Mouse (Mus musculus) layer of hippocampus, adult 9-11 months (tissue): ENCODE measurements around the gene Dand5.

Experiments used
- DNase-seq: peaks from one replicate; pipeline ENCODE4 v3.0.0; 2022

Gene Dand5

DNA sequence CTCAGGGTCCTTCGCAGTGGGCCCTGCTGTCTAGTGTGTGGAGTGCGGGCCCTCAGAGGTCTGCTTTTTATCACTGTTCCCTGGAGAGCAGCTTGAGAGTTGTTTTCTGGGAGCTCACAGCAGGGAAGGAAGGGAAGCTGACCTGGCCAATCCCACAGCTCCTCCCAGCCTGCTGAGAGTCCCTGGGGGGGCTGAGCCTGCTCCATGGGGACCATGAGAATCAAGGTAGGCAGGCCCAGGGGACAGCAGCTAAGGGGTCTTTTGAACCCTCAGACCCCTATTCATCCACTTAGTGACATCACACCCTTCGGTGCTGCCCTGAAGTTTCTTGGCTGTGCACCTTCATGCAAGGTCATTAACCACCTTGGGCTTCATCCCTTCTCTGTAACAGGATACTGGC lies at the start of gene Dand5:
Gene Dand5 (minus strand): TSS at position 101 of the 400 bp plus-strand sequence.
- no peak for DNase-seq

DNA sequence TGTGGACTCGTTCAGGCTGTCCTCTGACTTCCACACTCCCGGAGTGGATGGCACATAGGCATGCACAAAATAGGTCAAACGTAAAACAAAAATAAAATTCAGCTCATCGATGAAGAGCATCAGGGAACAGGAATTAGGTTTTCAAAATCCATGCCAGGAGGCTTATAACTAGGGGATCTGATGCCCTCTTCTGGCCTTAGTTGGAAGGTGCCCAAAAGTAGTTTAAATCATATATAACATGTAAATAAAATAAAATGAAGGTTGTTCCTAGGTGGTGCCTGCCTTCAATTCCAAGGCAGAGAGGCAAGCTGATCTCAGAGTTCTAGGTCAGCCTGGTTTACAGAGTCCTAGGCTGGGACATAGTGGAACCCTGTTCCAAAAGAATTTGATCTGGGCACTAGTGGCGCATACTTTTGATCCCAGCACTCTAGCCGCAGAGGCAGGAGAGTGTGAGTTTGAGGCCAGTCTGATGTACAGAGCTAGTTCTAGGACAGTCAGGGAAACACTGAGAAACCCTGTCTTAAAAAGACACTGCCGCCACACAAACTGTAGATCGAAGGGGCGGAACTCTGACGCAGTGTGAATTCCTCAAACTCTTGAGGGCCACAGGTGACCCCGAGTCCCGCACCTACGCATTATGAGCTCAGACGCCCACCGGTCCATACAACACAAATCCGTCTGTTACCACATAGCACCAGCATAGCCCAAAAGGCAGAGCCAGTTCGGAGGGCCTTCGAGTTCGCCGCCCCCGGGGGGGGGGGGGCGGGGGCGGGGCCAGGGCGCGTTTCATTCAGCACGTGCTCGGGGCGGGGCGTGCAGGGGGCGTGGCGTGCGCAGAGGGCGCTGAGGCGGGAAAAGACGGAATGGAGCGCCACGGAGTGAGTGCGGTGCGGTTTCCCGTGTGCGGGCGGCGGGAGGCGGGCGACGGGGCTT lies 49.0 kb upstream of the Dand5 start, which contains the start of gene Syce2:
Gene Syce2 (plus strand): TSS at position 736 of the 933 bp plus-strand sequence.
- DNase-seq: no peak

DNA sequence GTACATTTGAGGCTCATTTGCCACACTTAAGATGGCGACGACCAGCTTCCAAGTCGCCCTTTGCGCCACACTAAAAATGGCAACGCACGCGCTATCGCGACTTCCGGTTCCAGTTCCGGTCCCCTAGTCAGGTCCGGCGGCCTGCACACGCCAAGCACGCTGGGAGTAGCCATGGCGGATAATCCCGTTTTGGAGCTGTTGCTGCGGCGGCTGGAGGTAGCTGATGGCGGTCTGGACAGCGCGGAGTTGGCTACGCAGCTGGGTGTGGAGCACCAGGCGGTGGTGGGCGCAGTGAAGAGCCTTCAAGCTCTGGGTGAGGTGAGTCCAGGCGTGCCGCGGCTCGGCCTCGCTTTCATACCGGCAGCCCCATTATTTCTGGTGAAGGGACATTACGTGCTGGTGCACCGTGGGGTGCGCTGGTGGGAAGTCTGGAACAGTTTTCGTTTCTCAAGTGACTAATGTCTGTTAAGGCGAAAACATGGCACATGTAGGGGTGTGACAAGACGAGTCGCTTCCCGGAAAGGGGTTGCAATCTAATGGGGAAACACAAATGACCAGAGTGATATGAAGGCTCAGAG lies 34.3 kb upstream of the Dand5 start, which contains the start of gene Farsa:
Gene Farsa (plus strand): TSS at position 126 of the 578 bp plus-strand sequence.
- peak; percentile 93 for DNase-seq

DNA sequence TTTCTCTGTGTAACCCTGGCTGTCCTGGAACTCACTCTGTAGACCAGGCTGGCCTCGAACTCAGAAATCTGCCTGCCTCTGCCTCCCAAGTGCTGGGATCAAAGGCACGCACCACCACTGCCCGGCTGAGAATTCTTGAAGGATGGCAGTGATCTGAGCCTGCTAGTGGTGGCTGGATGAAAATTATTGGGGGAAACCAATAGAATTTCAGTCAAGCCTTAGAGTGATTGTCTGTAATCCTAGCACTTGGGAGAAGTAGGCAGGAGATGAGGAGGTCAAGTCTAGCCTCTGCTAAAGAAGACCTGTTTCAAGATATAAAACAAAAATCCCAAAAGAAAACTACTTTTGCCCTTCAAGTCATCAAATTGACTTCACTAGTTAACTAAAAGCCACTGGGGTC lies 33.8 kb upstream of the Dand5 start:
- DNase-seq: no peak

DNA sequence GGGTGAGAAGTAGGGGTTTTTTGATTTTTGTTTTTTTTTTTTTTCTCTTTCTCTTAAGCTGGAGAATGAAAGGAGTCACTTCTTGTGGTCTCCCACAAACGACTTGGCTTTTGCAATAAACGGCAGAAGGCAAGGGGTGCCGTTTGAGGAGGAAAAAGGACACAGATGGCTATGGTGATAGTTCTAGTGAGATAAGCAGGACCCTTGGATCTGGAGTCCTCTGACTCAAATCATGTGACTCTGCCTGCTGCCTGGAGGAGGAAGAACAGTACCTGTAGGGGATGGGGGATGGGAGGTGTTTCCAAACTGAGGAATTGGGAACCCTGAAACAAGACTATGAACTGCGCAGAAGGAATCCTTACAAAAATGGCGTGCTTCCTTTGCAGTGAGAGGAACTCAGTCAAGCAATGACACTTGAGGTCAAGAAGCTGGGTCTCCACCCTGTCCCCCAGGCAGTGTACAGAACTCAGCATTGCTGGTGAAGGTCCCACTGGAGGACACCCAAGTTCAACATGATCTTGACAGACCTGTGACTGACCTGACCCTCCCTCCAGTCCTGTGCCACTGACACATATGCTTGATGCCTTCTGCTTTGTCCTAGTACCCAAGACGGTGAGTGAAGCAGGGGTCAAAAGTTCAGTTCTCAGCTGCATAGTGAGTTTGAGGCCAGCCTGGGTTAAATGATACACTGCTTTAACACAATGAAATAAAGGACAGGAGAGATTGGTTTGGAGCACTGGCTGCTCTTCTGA lies 25.2 kb upstream of the Dand5 start:
- no peak for DNase-seq

DNA sequence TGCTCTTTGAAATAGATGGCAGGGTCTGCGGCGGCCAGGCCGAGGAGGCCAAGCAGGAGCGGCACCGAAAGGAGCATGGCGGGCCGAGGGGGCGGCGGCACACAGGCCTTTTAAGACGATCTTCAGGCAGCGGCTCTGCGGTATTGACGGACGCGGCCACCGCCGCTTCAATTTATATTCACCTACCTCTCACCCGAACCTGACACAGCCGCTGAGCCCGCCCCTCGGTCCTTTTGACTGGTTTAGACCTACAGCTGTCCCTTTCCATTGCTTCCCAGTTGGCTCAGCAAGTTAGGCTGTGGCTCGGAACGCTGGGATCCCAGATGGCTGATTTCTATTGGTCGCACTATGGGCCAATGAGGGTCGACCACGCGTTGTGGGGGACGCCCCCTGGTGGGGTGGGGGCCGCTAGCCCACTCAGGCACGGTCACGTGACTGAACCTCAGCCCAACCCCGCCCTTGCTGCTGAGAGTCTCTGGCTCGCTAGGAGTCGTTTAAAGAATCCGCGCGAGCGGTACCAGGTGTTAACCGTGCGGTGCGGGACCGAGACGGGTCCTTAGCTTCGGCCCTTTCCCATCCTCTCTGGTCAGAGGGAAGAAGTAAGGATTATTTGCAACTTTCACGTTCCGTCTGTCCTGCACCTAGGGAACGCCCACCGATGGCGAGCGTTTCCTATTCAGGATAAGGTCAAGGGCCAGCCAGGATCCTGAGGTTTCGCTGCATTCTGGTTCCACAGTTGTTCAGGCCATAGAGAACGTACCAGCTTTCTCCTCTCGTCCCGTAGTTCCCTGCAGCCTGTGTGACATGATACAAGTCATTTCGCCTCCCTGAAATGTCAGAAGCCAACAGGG lies 24.3 kb upstream of the Dand5 start, which contains the start of gene Calr:
Gene Calr (minus strand): TSS at position 213 of the 851 bp plus-strand sequence.
- DNase-seq: peak; percentile 100

DNA sequence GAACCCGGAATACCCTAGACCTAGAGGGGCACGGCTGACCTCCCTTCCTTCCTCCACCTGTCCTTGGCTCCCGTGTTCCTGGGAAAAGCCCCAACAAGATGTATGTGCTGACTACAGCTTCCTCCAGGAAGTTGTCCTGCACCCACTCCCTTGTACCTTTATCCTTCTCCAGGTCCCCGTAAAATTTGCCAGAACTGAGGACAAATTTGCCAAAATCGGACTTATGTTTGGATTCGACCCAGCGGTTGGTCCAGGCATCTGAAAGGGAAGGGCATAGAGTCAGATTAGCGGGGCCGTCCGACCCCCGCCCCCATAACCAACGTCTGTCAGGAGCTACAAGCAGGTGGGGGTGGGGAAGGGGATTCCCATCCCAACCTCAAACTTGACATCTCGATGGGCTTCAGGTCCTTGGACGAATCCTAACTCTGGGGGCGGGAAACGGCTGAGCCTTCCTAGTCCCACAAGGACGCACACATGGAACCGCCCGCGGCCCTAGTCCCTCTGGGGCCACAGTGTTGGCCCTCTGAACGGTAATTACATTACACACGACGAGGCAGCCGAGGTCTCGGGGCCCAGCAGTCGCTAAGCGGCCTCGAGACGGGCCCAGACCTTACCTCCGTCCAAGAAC lies 23.6 kb upstream of the Dand5 start:
- DNase-seq: no peak

DNA sequence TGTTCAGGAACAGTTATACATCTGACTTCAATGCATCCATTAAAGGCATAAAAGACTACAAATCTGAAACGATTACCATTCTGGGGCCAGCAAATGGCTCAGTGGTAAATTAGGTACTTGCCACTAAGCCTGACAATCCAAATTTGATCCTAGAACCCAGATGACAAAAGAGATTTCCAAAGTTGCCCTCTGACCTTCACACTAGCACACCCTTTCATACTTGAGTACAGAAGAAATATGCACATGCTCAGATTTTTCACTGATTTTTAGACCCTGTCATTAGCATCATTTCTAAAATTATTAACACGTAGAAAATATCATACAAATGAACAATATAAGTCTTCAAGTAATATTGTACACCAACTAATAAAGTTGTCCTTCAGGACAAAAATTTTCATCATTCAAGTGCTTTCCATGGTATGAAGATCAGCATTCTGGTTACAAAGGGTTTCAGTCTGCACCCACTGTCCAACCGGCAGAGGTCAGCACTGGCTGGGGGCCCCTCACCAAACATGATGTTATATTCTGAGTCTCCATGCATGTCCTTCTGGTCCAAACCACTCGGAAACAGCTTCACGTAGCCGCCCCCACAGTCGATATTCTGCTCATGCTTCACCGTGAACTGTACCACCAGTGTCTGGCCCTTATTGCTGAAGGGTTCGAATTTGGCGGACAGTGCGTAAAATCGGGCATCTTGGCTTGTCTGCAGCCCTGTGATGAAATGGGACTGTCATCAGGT lies 22.9 kb upstream of the Dand5 start:
- no peak for DNase-seq

DNA sequence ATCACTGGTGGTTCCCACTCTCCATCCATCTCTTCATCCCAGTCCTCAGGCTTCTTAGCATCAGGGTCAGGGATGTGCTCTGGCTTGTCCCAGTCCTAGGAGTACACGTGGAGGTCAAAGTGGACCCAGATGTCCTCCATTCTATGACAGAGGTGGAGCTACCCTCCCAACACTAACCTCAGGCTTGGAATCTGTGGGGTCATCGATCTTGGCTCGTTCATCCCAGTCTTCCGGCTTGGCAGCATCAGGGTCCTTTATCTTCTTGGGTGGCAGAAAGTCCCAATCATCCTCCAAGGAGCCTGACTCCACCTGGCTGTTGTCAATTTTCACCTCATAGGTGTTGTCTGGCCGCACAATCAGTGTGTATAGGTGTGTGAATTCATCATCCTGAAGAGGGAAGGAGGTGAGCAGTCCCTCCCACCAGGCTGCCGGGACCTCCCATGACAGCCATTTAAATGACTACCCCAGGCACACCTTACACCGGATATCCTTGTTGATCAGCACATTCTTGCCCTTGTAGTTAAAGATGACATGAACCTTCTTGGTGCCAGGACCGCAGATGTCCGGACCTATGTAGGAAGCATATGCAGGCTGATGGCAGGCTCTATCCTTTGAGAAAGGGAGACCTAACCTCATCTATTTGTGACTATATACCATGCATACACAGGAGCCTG lies 21.9 kb upstream of the Dand5 start:
- DNase-seq: no peak

DNA sequence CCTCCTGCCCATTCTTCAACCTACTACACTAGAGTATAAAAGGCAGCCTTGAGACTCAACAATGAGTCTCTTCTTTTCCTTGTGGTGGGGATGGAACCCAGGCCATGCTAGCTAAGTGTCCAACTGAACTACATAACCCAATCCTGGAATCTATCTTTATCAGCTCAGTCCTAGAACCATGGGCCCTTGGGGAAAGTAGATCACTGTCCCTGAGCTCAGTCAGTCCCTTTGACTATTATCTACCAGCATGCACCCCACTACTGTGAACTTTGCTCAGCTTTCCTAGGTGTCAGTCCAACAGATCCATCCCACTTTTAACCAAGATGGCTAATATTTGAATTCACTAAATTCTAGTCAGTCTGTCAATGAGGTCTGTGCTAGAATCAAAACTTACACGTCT lies 18.9 kb upstream of the Dand5 start:
- no peak for DNase-seq

DNA sequence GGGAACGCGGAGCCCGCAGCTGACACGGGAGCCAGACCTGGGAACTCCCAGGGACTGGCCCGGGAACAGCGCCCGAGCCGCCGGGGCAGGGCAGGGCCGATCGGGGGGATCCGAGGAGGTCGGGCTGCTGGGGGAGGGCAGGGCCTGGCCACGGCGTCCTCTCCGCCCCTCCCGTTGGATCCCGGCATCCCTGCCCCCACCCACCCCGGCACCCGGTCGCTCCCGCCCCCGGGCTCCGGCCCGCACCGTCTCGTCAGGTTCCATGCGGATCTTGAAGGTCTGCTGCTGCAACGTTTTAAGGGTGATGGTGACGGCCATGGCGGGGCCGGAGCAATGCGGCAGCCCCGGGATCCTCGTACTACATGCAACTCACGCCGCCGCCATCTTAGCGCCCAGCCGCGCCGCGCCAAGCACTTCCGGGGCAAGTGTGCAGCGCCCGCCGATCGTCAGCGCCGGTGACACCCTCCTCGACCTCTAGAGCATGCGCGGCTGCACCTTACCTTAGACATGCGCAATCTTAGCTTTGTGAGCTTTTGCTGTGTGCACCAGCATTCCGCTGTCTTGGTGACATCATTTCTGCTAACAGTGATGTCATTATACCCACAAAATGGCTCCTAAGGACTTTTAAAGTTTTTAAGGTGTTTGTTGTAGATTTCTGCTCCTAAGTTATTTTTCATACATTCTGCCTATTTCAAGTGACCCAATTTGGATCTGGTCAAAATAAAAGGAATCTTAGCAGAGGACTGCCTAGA lies 17.8 kb upstream of the Dand5 start, which contains the start of gene Rad23a:
Gene Rad23a (minus strand): TSS at position 418 of the 752 bp plus-strand sequence.
- DNase-seq: peak; percentile 94

DNA sequence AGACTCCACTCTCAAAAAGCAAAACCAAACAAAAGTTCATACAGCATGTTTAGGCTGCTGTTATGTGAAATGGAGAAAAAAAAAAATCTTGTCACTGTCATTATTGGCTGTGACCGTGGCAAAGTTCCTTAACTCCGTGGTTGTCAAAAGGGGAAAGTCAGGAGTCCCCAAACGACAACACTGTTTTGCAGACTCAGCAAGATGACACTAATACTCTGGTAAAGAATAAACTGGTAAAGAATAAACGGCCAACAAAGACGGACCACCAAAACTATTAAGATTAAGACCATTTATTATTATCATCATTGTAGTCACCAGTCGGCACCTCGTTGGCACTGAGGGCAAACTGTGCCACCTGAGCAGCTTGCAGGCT lies 17.2 kb upstream of the Dand5 start:
- DNase-seq: no peak

DNA sequence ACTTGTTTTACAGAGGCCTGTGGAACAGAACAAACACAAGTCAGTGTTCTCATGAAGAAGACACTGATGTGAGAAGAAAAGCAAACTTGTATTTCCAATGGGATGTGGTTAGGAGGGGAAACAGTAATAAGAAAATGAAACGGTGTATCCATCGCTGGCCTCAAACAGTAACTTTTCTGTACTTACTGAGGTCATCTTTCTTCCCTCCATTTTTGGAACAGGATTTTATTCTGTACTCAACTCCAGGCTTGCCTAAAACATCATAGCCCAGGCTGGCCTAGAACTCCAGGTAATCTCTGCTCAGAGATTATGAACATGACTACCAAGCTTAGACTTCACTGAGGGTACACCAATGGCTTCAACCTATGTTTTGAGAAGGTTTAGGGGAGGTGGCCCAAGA lies 16.8 kb upstream of the Dand5 start:
- no peak for DNase-seq

DNA sequence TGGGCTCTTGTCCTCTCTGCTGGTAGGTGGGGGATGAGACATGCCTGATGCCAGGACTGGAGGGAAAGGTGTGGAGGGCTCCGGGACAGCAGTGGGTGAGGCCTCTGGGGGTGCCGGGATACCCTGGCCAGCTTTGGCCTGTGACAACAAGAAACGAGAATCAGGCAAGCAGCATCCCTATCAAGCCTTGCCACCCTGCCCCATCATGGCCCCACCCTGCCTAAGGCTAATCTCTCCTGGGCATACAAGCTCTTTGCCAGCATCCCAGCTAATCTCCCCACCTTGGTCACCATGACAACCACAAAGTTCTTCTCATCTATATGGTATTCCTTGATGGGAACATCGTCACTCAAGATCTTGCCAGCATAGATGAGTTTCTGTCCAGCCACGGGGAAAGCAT lies 15.9 kb upstream of the Dand5 start:
- no peak for DNase-seq

DNA sequence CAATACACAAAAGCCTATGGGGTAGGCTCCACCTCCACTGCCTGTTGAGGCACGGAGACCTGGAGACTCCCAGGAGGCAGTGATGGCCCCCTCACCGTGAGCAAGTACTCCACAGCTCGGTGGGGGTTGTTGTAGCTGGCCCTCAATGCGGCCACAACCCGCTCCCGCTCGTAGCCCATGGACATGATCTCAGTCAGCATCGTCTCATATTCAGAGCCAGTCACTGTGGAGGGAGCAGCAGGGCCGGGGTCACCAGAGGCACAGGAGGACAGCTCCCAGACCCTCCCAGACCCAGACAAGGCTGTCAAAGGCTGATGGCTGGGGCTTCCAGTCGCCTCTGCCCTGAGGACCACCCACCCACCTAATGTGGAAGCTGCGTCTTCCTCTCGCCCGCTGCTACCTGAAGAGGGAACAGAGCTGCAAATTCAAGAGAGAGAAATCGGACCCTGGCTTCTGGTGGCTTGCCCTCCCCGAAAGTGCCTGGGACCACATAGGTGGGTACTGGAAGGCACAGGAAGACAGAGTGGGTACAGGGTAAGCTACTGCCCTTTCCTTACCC lies 15.4 kb upstream of the Dand5 start:
- DNase-seq: no peak

DNA sequence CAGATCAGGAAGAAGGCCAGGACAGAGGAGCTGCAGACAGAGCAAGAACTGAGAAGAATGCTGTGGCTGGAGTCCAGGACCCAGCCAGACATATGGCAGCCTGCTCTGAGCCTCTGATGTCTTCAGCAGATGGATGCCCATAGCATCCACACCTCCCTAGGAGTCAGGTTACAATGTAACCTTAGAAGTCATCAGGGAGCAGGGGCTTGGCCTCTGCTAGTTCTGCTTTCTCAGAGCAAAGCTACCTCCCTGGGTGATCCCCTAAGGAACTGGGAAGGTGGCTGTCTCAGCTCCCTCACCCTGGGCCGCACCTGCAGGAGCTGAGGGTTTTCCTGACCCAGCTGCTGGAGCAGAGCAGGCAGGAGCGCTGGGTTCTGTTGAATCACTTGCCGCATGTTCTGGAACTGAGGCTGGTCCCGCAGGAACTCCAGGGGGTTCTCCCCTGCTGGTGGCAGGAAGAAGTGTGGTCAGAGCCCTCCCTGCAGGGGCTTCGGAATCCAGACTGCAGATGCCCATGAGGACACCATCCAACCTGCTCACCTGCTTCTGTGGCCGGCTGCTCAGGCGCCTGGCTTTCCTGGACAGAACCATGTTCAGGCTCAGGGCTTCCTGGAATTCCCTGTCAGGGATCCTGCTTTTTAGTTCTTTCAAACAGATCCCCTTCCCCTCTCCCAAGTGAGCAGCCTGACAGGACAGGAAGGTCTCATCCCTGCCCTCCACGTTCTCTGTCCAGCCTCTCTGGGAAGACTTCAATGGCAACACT lies 14.7 kb upstream of the Dand5 start:
- DNase-seq: no peak

DNA sequence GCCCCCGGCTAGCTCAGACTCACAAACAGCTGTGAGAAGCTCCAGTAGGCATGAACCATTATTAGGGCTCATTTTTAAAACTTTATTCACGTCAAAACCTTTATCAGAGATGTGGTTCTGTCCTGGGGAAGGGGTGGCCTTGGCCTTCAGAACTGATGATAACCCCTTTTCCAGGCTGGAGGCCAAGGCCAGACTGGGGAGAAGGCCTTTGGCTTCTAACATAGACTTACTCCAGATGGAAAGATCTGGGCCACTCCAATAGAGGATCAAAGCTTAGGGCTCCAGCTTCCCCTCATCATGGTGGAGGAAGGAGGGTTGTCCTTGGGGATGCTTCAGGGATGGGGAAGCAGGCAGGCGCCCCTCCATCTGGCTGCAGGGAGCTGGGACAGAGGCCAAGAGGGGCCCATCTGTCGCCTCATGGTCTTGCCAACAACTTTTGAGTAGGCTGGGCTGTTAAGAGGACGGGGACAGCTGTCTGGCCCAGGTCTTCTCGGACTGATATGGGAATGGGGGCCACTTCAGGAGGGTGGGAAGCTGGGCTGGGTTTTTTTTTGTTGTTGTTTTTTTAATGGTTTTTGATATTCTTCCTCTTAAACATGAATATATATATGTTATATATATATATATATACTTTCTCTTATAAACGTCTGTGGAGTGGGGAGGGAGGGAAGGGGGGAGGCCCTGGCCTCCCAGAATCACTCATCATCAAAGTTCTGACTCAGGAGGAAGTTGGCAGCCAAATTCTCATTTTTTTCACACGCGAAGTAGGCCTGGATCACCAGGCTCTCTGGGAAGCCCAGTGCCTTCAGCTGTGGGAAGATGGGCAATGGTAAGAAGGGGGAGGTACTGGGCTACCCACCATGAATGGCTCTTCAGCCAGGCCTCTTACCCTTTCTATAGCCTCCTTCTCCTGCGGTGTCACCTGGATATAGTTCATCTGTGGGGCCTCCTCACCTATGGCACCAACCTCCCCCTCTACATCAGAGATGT lies 12.5 kb upstream of the Dand5 start:
- peak; percentile 87 for DNase-seq
